Mouse (Mus musculus) inflammation-experienced regulatory T-cells, adult 6 months (primary cell): ENCODE measurements at regions not wholly inside any gene's neighbourhood (a gene's known extent, or its start where the extent isn't known, plus 50 kb on each side); places are given as distances from the start of the nearest gene placed in this dataset.

Experiments
- ATAC-seq: one replicate; pipeline ENCODE4 v1.8.0; 2017

GRCm38 (mm10) chr15:31087607-31088006, 136.5 kb upstream of the Dap start:
- no peak for ATAC-seq

DNA sequence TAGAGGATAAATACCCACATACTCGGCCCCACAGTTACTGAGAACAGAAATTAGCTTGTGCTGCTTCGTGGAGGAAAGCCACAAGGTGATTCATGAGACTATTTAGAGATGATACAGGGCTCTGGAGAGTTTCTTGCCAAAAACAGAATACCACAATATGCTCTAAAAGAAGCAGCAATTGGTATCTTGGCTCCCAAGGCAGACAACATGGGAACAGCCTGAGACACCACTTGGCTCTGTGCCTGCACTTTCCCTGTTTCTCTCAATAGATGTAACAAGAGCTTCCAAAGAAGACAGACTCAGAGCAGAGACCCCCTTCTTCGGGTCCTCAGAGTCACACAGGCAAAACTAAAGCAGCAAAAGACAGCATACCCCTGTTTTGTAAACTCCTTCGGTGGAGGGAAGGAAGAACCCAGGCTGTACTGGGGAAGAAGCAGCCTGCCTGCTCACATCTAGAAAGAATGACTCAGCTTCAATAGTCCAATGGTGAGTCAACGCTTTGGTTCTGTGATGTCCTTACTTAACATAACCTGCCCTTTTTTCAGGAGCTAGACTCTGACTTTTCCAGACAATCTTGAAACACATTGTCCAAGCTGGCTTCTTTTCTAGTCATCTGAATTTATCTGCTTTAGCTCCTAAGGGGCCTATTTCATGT, 132.1 kb upstream of the Dap start:
- ATAC-seq, result no peak

DNA sequence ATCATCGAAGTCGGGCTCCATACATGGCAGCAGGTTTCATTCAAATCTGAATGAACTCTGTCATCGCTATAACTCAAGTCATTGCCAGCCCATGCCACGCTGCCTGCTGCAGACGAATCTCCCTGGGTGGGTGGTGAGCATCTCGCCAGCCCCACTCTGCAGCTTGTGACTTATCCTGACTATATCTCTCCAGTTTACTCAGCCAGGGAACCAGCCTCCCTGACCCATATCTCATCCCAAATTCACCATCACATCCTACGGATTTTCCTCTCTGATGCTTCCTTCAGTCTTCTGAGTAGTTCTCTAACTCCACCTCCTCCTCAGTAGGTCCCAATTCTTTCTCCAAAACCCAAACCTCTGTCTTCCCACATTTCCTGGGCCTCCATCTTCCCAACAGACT, 127.9 kb upstream of the Dap start:
- ATAC-seq, result no peak

DNA sequence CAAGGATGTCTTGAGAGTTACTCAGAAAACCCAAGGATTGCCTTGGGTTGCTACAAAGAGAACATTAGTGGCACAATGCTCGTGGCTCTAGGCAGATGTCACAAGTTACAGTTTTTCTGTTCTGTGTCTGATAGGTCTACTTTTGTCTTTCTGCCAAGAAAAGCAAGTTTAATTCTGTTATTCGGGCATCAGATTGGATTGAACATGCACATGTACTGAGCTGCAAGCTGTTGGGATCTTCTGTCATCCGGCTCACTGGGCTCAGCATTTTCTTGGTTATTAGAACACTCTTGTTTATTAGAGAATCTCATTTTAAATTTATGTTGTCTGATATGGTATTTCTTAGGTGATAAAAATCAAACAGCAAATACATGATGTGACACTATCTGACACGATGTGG, 126.8 kb upstream of the Dap start:
- ATAC-seq, result no peak

DNA sequence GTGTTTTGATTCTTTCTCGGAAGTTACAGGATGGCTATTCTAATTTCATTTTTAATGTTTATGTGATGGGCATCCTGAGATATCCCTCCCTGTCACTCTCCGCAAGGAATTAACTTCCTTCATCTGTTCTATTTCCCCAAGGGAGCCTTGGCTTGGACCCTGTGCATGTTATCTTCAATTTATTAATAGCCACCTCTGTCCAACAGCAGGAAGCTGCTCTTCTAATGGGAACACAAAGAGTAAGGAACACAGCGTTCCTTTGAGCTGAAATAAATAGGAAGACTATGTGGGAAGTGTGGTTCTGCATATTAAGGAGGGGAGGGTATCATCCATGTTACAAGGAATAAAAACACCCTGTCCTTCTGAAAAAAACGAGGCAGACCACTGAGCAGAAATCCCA, 119.4 kb upstream of the Dap start:
- ATAC-seq, result no peak

DNA sequence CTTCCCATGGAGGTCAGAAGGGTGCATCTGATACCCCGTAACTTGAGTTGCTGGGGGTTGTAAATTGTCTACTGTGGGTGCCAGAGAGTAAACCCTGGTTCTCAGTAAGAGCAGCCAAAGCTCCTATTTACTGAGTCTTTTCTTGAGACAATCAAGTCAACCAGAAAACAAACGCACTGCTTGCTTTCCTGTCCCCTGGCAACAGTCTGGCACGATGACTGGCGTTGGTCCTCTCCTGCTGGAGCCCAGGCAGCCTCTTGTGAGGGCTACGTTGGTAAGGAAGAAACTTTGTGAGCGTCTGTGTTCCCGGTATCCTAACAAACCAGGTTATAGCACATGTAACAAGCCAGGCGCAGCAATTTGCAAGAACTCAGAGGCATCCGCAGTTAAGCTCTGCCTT, 117.2 kb upstream of the Dap start:
- no peak for ATAC-seq

DNA sequence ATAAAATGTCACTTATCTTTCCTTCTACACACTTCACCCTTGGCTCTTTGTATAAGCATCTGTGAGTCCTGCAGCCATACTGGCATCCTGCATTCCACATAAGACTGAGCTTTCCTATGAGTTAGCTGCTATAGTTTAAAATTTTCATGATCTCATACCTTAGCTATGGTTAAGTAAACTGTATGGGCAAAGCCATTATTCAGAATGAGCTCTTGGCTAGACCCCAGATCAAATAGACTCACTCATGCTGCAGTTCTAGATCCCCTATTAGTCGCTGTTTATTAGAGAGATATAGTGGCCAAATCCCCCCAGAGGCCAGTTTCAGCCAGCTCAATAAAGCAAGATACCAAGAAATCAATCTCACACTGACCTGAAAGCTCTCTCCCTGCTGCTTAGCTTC, 110.9 kb upstream of the Dap start:
- ATAC-seq, result no peak

DNA sequence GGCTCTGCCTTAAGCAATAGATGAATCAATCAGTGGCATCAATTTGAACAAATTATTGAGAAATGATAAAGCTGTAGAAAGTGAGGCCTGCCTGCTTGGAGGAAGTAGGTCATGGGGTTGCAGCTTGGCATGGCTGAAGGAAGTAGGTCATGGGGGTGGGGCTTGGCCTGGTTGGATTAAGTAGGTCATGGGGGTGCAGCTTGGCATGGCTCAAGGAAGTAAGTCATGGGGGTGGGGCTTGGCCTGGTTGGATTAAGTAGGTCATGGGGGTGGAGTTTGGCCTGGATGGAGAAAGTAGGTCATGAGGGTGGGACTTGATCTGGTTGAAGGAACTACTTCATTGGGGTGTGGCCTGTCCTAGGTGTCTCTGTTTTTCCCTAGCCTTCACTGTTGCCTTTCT, 106.8 kb upstream of the Dap start:
- peak; percentile 83 for ATAC-seq

- no peak for ATAC-seq
These were observed 104.0 kb upstream of the Dap start for GRCm38 (mm10) chr15:31120147-31120546.

GRCm38 (mm10) chr15:31125784-31126183, 98.3 kb upstream of the Dap start:
- ATAC-seq, result peak; percentile 14

DNA sequence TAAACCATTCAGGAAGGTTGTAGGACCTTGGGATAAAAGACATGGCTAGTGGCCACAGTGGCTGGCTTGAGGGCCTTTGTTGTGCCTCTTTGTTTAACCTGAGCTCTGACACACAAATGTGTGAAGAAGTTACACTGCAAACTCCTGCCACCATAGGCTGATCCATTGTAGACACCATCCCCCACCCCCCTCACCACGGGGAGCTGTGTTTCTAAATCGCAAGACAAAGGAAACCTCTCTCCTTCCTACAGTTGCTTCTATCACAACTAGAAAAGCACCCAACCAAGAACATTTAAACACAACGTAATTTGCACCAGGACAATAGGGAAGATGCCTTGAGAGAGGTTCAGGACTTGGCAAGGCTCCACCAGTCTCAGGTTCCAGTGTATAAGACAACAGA, 97.1 kb upstream of the Dap start:
- ATAC-seq, result no peak

GRCm38 (mm10) chr15:31134891-31135290, 89.2 kb upstream of the Dap start:
- no peak for ATAC-seq

- no peak for ATAC-seq
These were observed 85.5 kb upstream of the Dap start for GRCm38 (mm10) chr15:31138637-31139036.

- no peak for ATAC-seq
These were observed 82.4 kb upstream of the Dap start for GRCm38 (mm10) chr15:31141750-31142149.

DNA sequence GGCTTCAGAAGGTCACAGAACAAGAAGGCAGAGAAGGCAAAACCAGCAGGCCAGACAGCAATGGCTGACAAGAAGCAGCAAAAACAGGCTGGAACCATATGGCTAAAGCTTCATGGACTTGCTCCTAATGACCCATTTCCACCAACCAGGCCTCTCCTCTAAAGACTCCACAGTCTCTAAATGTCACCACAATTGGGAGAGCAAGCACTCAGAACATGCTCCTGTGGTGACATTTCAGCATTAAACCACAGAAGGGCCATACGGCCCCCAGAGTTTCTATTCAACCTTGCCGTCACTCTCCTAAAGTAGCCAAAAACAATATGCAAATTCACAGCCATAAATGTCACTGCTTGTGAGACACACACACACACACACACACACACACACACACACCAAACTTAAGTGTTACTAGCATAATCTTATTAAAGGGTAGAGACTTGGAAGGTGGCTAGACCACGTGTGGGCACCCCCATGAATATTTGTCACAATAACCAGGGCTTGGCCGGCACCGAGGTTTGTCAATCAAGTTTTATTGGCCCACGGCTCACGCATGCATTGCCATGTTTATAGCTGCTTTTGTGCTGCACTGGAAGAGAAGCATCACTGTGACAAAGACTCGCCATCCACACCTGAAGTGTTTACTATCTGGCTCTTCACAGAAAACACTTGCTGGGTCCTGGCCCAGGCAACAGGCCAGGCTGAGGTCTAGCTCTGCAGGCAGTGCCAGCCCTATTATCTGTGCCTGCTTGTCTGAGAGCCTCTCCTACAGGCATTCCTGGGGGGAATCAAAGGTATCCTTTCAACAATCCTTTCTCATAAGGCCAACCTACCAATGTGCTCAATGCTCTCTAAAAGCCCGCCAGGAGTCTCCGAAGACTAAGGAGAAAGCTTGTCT, 75.6 kb upstream of the Dap start:
- ATAC-seq, result no peak

GRCm38 (mm10) chr15:31149855-31150254, 74.3 kb upstream of the Dap start:
- no peak for ATAC-seq

- no peak for ATAC-seq
These were observed 73.3 kb upstream of the Dap start for GRCm38 (mm10) chr15:31150546-31151471.

DNA sequence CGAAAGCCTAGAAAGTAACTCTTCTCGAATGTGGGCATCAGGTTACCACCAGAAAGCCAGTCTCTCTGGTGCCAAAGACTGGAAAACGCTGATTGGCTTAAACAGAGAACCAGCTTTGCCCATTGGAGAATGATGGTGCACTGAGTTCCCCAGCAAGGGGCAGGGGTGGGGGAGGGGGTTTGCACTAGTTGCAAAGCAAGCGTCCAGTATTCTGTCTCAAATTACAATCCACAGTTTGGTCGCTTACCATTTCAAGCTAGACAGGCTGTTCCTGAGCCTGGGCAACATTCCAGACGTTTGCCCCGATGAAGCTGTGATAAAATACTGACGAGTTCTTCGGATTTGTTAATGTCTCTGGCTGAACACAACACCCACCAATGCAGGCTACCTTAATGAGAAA, 69.0 kb upstream of the Dap start:
- ATAC-seq, result no peak

DNA sequence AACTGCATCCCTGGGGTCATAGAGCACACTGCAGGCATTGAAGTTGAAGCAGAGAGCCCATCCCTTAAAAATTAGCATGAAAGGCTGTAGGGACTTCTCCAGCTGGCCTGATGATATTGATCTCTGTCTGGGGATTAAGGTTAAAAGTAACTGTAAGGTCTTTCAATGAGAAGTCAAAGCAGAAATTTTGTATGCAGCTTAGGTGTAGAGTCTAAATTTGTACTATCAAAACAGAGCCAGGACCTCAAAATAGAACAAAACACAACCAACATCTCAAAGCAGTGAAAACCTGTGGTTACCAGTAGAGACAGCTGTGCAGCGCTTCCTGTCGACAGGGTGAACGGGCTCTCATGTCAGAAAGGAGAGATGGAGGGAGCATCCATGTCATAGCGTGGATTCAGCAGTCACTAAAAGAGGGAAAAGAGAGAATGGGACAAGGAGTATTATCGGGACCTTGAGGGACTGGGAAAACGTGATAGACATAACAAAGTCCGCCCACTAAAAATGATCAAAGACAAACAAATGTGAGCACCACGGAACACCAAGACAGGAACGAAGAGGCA, 57.5 kb upstream of the Dap start:
- ATAC-seq, result peak; percentile 78

GRCm38 (mm10) chr15:31167506-31167905, 56.6 kb upstream of the Dap start:
- no peak for ATAC-seq

- no peak for ATAC-seq
These were observed 55.9 kb upstream of the Dap start for GRCm38 (mm10) chr15:31168191-31168590.

- no peak for ATAC-seq
These were observed 50.6 kb upstream of the Dap start for GRCm38 (mm10) chr15:31173309-31174115.
